Mouse (Mus musculus): ENCODE data around the gene Ehmt1. TPM values are rescaled to one million over a fixed set of nuclear protein-coding genes. Genes with fewer than 3 reads are reported as not detected.

The Ehmt1 gene
- polyA plus RNA-seq (2014; fragmentation: Illumina TruSeq; extraction: RNeasy Lipid Tissue Mini Kit (QIAGEN cat#74804); ENCODE audit: low replicate concordance): 10.2 TPM

GRCm38 (mm10) chr2:24918930-24919838, at the start of gene Ehmt1:
Ehmt1 (minus strand) TSS chr2:24919614.

GRCm38 (mm10) chr2:24962304-24963000, 43.0 kb upstream of the Ehmt1 start, which contains the start of gene Dph7:
Dph7 (plus strand) TSS chr2:24962400.

GRCm38 (mm10) chr2:24949421-24950188, 30.2 kb upstream of the Ehmt1 start, which contains the start of gene Zmynd19:
Zmynd19 (plus strand) TSS chr2:24949792.

GRCm38 (mm10) chr2:24935057-24935796, 15.8 kb upstream of the Ehmt1 start, which contains the start of gene Arrdc1:
Arrdc1 (minus strand) TSS chr2:24935252.

GRCm38 (mm10) chr2:24763115-24763557, 156.3 kb downstream of the Ehmt1 start, which contains the start of gene Cacna1b:
Cacna1b (minus strand) TSS chr2:24763152.

Other genes with a start within 250 kb of the Ehmt1 start
- gene Cacna1b, start 156.5 kb downstream of the Ehmt1 start, polyA plus RNA-seq (2014; fragmentation: Illumina TruSeq; extraction: RNeasy Lipid Tissue Mini Kit (QIAGEN cat#74804); ENCODE audit: low replicate concordance): 0.19 TPM
- gene Arrdc1, start 15.6 kb upstream of the Ehmt1 start, polyA plus RNA-seq (2014; fragmentation: Illumina TruSeq; extraction: RNeasy Lipid Tissue Mini Kit (QIAGEN cat#74804); ENCODE audit: low replicate concordance): 13.2 TPM
- 3.6 TPM for gene Zmynd19, start 30.2 kb upstream of the Ehmt1 start, polyA plus RNA-seq (2014; fragmentation: Illumina TruSeq; extraction: RNeasy Lipid Tissue Mini Kit (QIAGEN cat#74804); ENCODE audit: low replicate concordance)
- gene Dph7, start 42.8 kb upstream of the Ehmt1 start, polyA plus RNA-seq (2014; fragmentation: Illumina TruSeq; extraction: RNeasy Lipid Tissue Mini Kit (QIAGEN cat#74804); ENCODE audit: low replicate concordance): 1.4 TPM
- gene Mrpl41, start 55.5 kb upstream of the Ehmt1 start, polyA plus RNA-seq (2014; fragmentation: Illumina TruSeq; extraction: RNeasy Lipid Tissue Mini Kit (QIAGEN cat#74804); ENCODE audit: low replicate concordance): 23.6 TPM
- 2.2 TPM for gene Pnpla7, start 56.4 kb upstream of the Ehmt1 start, polyA plus RNA-seq (2014; fragmentation: Illumina TruSeq; extraction: RNeasy Lipid Tissue Mini Kit (QIAGEN cat#74804); ENCODE audit: low replicate concordance)
- 1.8 TPM for gene Nsmf, start 134.7 kb upstream of the Ehmt1 start, polyA plus RNA-seq (2014; fragmentation: Illumina TruSeq; extraction: RNeasy Lipid Tissue Mini Kit (QIAGEN cat#74804); ENCODE audit: low replicate concordance)
- gene Entpd8, start 160.7 kb upstream of the Ehmt1 start, polyA plus RNA-seq (2014; fragmentation: Illumina TruSeq; extraction: RNeasy Lipid Tissue Mini Kit (QIAGEN cat#74804); ENCODE audit: low replicate concordance): 43.1 TPM
- gene Noxa1, start 175.5 kb upstream of the Ehmt1 start, polyA plus RNA-seq (2014; fragmentation: Illumina TruSeq; extraction: RNeasy Lipid Tissue Mini Kit (QIAGEN cat#74804); ENCODE audit: low replicate concordance): not detected

Data from small intestine, adult 10 weeks (tissue).